Mouse (Mus musculus): ENCODE measurements around the gene Sgms2.

The Sgms2 gene

GRCm38 (mm10) chr3:131320184-131320583, 171.0 kb downstream of the Sgms2 start:
- in situ Hi-C loops (cut with MboI, MseI) = no loop called here

- in situ Hi-C loops (cut with MboI, MseI) = loop anchor here in 1 of 2 experiments (5.0 kb wide), 1 partner anchor 234 kb away; no protein-coding TSS in a partner anchor
Measured at GRCm38 (mm10) chr3:131318211-131318610, 173.0 kb downstream of the Sgms2 start.

GRCm38 (mm10) chr3:131317126-131317525, 174.1 kb downstream of the Sgms2 start:
- in situ Hi-C loops (cut with MboI, MseI) = loop anchor here in 1 of 2 experiments (5.0 kb wide), 1 partner anchor 235 kb away; no protein-coding TSS in a partner anchor

DNA sequence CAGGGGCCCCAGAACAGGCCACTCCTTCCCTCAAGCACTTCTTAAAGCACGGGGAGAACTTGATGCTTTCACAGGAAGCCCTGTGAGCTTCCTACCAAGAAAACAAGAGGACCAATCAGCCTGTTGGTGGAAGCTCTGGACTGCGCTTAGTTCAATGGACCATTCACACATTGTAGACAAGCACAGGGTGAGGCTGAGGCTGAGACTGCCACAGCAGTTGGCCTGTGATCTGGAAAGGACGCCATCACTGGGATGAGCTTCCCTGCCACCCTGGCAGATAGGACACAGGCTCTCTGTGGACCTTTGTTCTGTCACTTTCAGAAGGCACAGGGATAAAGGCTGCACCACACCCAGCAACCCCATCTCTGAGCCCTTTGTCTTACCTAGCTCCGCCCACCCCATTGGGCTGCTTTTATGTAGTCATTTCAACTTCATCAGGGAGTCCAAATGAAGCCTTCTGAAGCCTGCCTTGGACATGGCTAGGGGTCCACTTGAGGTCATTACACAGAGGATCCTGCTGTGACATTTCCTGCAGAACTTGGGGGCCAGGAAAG, 175.2 kb downstream of the Sgms2 start:
- in situ Hi-C loops (cut with MboI, MseI) = loop anchor here in 1 of 2 experiments (5.0 kb wide), 1 partner anchor 236 kb away; no protein-coding TSS in a partner anchor

DNA sequence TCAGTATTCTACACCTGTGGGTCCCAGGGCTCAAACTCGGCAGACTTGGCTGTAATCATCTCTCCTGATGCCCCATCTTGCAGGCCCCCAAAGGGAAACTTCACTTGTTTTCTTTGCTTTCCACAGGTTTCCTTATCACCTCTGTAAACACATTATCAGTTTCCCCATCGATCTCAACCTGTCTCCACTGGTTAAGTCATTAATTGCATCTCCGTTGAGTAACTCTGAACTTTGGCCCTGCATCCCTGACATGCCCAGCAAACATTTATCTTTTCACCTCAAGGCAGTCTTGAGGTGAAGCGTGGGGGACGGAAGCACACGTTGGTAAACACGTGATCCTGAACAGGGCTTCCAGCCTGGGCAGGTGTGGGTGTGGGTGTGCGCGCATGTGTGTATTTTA, 178.9 kb downstream of the Sgms2 start:
- in situ Hi-C loops (cut with MboI, MseI) = no loop called here

- in situ Hi-C loops (cut with MboI, MseI) = no loop called here
Measured at GRCm38 (mm10) chr3:131310572-131310971, 180.6 kb downstream of the Sgms2 start.

GRCm38 (mm10) chr3:131307811-131308210, 183.4 kb downstream of the Sgms2 start:
- in situ Hi-C loops (cut with MboI, MseI) = no loop called here

- in situ Hi-C loops (cut with MboI, MseI) = no loop called here
Measured at GRCm38 (mm10) chr3:131306255-131306654, 185.0 kb downstream of the Sgms2 start.

DNA sequence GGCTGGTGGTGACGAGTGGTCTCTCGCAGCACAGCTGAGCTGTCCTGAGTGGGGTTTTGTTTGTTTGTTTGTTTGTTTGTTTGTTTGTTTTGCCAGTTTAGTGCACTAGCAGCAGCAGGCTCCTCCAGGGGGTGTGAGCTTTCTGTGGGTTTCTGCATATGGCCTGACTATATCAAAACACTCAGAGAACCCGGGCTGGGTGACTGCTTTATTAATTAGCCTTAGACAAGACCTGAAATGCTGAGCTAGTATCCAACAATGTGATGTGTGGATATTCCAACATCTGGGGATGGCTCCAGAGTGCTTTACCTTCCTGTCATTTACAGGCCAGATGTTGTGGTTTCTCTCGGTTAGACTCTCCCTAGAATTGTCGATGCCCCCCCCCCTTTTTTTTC, 187.9 kb downstream of the Sgms2 start:
- in situ Hi-C loops (cut with MboI, MseI) = loop anchor here in 1 of 2 experiments (5.0 kb wide), 1 partner anchor 249 kb away; no protein-coding TSS in a partner anchor

- in situ Hi-C loops (cut with MboI, MseI) = loop anchor here in 1 of 2 experiments (5.0 kb wide), 1 partner anchor 250 kb away; no protein-coding TSS in a partner anchor
Measured at GRCm38 (mm10) chr3:131302452-131303319, 188.5 kb downstream of the Sgms2 start, which contains the start of gene Cyp2u1. Gene Cyp2u1 (minus strand): TSS chr3:131303227.

DNA sequence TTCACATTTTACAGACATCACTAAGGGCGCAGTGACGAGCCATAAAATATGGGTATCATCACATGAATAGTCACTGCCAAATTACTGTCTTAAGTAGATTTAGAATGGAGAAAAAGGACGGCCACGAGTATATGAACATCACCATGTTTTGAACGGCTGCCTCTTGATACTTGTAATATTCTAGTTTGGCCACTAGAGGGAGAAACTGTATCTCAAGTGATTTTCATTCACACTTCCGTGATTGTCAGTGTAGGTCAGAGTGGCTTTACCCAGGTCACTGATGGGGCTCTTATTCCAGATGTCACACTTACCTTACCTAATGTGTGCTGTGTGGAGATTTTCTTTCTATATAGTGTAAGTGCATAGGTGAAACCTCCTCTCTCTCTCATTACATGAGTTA, 191.3 kb downstream of the Sgms2 start:
- in situ Hi-C loops (cut with MboI, MseI) = loop anchor here in 1 of 2 experiments (5.0 kb wide), 1 partner anchor 252 kb away; no protein-coding TSS in a partner anchor

DNA sequence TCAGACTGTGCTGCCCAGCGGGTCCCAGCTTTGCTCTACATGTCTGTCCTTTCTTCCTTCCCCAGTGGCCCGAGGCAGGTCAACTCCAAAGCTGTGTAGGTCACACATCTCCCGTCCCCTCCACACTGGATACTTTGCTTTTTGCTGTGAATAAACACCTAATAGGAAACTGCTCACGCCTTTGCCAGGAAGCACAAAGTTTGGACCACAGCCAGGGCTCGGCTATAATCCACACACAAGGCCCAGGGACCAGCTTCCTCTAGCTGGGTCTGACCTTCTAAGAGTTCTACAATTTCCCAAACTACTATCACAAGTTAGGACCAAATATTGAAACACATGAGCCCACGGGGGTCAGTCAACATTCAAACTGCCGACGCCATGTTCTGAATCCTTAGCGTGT, 192.1 kb downstream of the Sgms2 start:
- in situ Hi-C loops (cut with MboI, MseI) = no loop called here

- in situ Hi-C loops (cut with MboI, MseI) = no loop called here
Measured at GRCm38 (mm10) chr3:131296893-131297292, 194.3 kb downstream of the Sgms2 start.

GRCm38 (mm10) chr3:131295513-131296200, 195.6 kb downstream of the Sgms2 start:
- in situ Hi-C loops (cut with MboI, MseI) = no loop called here

GRCm38 (mm10) chr3:131294503-131294902, 196.7 kb downstream of the Sgms2 start:
- in situ Hi-C loops (cut with MboI, MseI) = no loop called here

GRCm38 (mm10) chr3:131292959-131293358, 198.3 kb downstream of the Sgms2 start:
- in situ Hi-C loops (cut with MboI, MseI) = no loop called here

DNA sequence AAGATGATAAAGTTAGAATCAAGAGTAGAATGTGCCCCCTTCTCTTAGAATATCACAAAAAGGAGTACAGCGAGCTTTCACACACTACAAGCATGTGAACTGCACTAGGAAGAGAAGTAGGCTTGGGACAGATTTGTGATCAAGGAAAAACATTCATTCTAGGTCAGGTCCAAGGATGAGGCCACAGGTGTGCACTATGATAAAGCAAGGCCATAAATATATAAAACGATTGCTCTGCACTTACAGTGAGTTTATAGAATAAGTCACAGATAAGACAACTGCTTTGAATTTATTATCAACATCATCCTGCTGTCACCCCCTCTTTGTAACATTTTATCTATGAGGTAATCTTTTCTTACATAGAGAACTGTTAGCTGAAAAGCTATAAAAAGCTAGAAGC, 198.9 kb downstream of the Sgms2 start:
- in situ Hi-C loops (cut with MboI, MseI) = no loop called here

DNA sequence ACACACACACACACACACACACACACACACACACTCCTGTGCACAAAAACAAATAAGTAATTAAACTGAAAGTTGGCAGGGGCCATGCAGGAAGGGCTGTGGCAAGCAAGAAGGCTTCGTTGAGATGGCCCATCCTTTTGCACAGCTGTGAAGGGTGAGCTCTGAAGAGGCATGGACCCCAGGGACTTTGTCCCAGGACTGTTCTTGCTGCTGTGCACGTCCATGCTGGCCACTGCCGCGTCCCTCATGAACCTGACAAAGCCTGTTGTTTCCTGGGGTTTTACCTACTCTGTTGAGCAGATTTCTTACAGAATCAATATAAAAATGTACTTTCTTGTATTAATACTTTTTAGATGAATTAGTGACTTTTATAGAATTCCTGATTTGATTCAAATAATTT, 199.3 kb downstream of the Sgms2 start:
- in situ Hi-C loops (cut with MboI, MseI) = no loop called here

DNA sequence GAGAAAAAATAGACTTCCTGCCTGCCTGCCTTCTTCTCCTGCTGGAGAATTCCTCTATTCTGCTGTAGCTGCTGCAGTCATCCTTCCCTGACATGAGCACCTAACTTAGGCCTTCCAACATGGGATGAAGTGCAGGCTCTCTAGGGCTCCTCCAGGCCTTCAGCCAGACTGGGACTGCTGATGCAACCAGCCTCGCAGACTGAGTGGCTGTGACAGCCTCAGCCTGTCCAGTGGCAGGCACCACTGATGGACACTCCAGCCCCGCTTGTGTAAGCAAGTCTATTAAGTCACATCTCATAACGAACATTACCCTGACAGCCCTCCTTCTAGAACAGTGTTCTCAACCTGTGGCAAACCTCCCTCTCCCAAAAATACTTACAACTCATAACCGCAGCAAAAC, 217.1 kb downstream of the Sgms2 start:
- in situ Hi-C loops (cut with MboI, MseI) = no loop called here

DNA sequence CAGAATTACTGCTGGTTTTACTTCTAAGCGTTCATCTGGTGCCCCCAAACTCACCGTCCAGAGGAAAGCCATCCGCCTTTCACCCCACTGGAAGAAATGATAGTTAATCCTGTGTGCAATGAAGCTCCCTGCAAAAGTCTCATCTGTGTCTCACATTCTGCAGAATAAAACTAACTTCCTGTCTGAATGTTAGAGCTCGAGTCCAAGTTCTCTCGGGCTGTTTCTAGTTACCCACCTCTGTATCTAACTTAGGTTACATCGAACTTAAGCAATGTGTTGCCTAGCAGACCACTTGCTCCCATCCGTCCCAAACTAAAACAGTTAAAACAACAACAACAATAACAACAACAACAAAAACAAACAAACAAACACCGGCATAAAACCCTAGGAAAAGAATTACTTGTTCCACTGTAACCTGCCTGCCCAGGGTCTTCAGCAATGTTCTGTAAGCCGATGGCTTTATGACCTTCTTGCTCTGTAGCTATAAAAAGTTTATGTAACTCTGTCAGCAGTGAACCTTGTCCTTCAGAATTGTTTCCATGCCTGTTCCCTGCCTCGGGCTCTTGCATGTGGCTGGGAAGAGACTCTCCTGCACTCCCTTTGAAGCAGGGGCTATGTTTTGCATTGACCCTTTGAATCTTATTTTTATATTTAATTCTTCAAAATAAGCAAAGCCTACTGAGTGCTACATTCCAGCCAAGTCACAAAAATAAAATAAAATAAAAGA, 218.7 kb downstream of the Sgms2 start:
- in situ Hi-C loops (cut with MboI, MseI) = no loop called here

Measured in T-helper 17 cell (primary cell).